ENCODE assay signal across 8 mouse cellular contexts in genomic region chr12:4593930-4594391, GRCm38 (mm10). TPM values are rescaled to one million over a fixed set of nuclear protein-coding genes. Genes with fewer than 3 reads are reported as not detected.
DNase-seq lines count a peak whose midpoint lies in the region; ATAC-seq and TF ChIP-seq lines count a peak whose summit lies in the region.

No protein-coding gene starts in this region.

- intact Hi-C loops in left cerebral cortex, postnatal 36 days (cut with DNase I): no loop called here

- H3K4me3 ChIP-seq in kidney, adult 2 months (ENCODE audit: insufficient read depth, low read depth, low read length): peak overlapping the region; percentile 98
- peak overlapping the region; percentile 88 to 96 for H3K4me3 ChIP-seq in MEL (ENCODE audit: control insufficient read depth in 1 of 2, insufficient read depth in 1 of 2, low read depth in 2 of 2, low read length in 2 of 2)
- peak overlapping the region; percentile 92 for H3K4me3 ChIP-seq in forebrain, postnatal 0 days (ENCODE audit: low read depth, low read length)
- peak overlapping the region; percentile 82 for H3K4me3 ChIP-seq in midbrain, embryonic 10.5 days

- 0 out of 2 replicates have a peak overlapping the region, but pooled peaks have one; percentile 13 for H3K27ac ChIP-seq in kidney, adult 2 months (ENCODE audit: insufficient read depth, low read depth, low read length)
- H3K27ac ChIP-seq in MEL (ENCODE audit: control insufficient read depth, low read depth, low read length): peak overlapping the region; percentile 81
- H3K27ac ChIP-seq in forebrain, postnatal 0 days (ENCODE audit: low read depth, low read length): 0 out of 2 replicates have a peak overlapping the region, but pooled peaks have one; percentile 82
- H3K27ac ChIP-seq in midbrain, embryonic 10.5 days (replicated peaks): no peak overlapping the region

- peak overlapping the region; percentile 76 for H3K4me2 ChIP-seq in forebrain, postnatal 0 days (ENCODE audit: low read depth)

- no peaks in the 10 kb centered on the region for H3K36me3 ChIP-seq in kidney, adult 2 months (ENCODE audit: control insufficient read depth, insufficient read depth, low read length)
- H3K36me3 ChIP-seq in MEL (ENCODE audit: control insufficient read depth in 1 of 2, insufficient read depth in 2 of 2, low read length in 2 of 2): peaks cover 0 to 22% of the 10 kb centered on the region in 2 experiments; a peak in 2 of 4 replicates
- H3K36me3 ChIP-seq in forebrain, postnatal 0 days (ENCODE audit: insufficient read depth): no peaks in the 10 kb centered on the region
- H3K36me3 ChIP-seq in midbrain, embryonic 10.5 days: no peaks in the 10 kb centered on the region

- TF ChIP-seq POLR2A in kidney, adult 2 months (IDR thresholded peaks at IDR 0.05; ENCODE audit: low read depth, low read length): no peak
- no peak for TF ChIP-seq POLR2A in MEL (IDR thresholded peaks at IDR 0.05; ENCODE audit: control insufficient read depth in 1 of 2, insufficient read depth in 1 of 2, low read depth in 1 of 2, low read length in 2 of 2, poor library complexity in 1 of 2)

- peak in 1 of 2 experiments; percentile 38; a peak in 1 of 4 replicates for TF ChIP-seq EP300 in MEL (IDR thresholded peaks at IDR 0.05; ENCODE audit: low read depth in 1 of 2, low read length in 2 of 2)

- ATAC-seq in forebrain, postnatal 0 days: no peak

- TF ChIP-seq CTCF in kidney, adult 2 months (conservative IDR thresholded peaks at IDR 0.05; ENCODE audit: insufficient read depth, insufficient read length, low read depth, low read length): no peak
- TF ChIP-seq CTCF in MEL (IDR thresholded peaks at IDR 0.05 in 2 of 3, conservative IDR thresholded peaks at IDR 0.05 in 1 of 3; ENCODE audit: control insufficient read depth in 1 of 3, insufficient read depth in 1 of 3, low read depth in 2 of 3, low read length in 3 of 3, poor library complexity in 1 of 3, severe bottlenecking in 1 of 3): no peak
- no peak for TF ChIP-seq CTCF in forebrain, postnatal 0 days (IDR thresholded peaks at IDR 0.05; ENCODE audit: low read depth)

- TF ChIP-seq RAD21 in MEL (IDR thresholded peaks at IDR 0.05; ENCODE audit: low read depth, low read length): no peak

- peaks cover 18% of the 10 kb centered on the region for H3K4me1 ChIP-seq in kidney, adult 2 months (ENCODE audit: control insufficient read depth, insufficient read depth, low read length)
- H3K4me1 ChIP-seq in MEL (ENCODE audit: control insufficient read depth in 1 of 2, insufficient read depth in 2 of 2, low read length in 2 of 2): peaks cover 3 to 6% of the 10 kb centered on the region in 2 experiments
- H3K4me1 ChIP-seq in forebrain, postnatal 0 days (ENCODE audit: insufficient read depth): peaks cover 4% of the 10 kb centered on the region
- peaks cover 17% of the 10 kb centered on the region for H3K4me1 ChIP-seq in midbrain, embryonic 10.5 days

- H3K9ac ChIP-seq in MEL (ENCODE audit: control insufficient read depth, low read depth, low read length, poor library complexity, severe bottlenecking): peak overlapping the region; percentile 90
- peak overlapping the region; percentile 80 for H3K9ac ChIP-seq in forebrain, postnatal 0 days

- H3K9me3 ChIP-seq in MEL (replicated peaks; ENCODE audit: insufficient read depth, low read length): no peaks in the 10 kb centered on the region
- H3K9me3 ChIP-seq in forebrain, postnatal 0 days (ENCODE audit: low read length): no peaks in the 10 kb centered on the region
- no peaks in the 10 kb centered on the region for H3K9me3 ChIP-seq in midbrain, embryonic 10.5 days (replicated peaks)

- peaks cover 39% of the 10 kb centered on the region for H3K79me2 ChIP-seq in MEL (ENCODE audit: control insufficient read depth, insufficient read depth, low read length, poor library complexity)

- 20% methylated on average over 9 of the region's 9 CpGs for WGBS in kidney, adult 2 months
- WGBS in forebrain, postnatal 0 days: 55% methylated on average over 9 of the region's 9 CpGs
- 72% methylated on average over 9 of the region's 9 CpGs for WGBS in midbrain, embryonic 10.5 days

- H3K27me3 ChIP-seq in kidney, adult 2 months (replicated peaks; ENCODE audit: control insufficient read depth, insufficient read depth, low read length): no peaks in the 10 kb centered on the region
- no peaks in the 10 kb centered on the region for H3K27me3 ChIP-seq in MEL (ENCODE audit: control insufficient read depth in 1 of 2, insufficient read depth in 2 of 2, low read length in 2 of 2)
- H3K27me3 ChIP-seq in forebrain, postnatal 0 days (ENCODE audit: insufficient read depth, low read length): no peaks in the 10 kb centered on the region
- H3K27me3 ChIP-seq in midbrain, embryonic 10.5 days (ENCODE audit: low read depth, poor library complexity, severe bottlenecking): peaks cover 22% of the 10 kb centered on the region

- DNase-seq in kidney, adult 2 months: no peak
- DNase-seq in kidney, postnatal 36 days: no peak
- peak; percentile 72 for DNase-seq in MEL (ENCODE audit: low read depth, low spot score)
- no peak for DNase-seq in forebrain, postnatal 0 days
- no peak for DNase-seq in midbrain, embryonic 10.5 days (ENCODE audit: low spot score)
- DNase-seq in left cerebral cortex, postnatal 36 days (ENCODE audit: low spot score in 2 of 2): no peak
- no peak for DNase-seq in cerebellum, adult 18-20 months
- no peak for DNase-seq in B cell, adult 2 months

TF ChIP-seq in MEL, 35 proteins besides CTCF, POLR2A, EP300 and RAD21:
- no peak for TF ChIP-seq NELFE (IDR thresholded peaks at IDR 0.05; ENCODE audit: low read depth, low read length)
- TF ChIP-seq CHD2 (IDR thresholded peaks at IDR 0.05; ENCODE audit: low read length): no peak
- 0 out of 2 replicates have a peak, but pooled peaks have one; percentile 32 for TF ChIP-seq MXI1 (IDR thresholded peaks at IDR 0.05; ENCODE audit: low read depth, low read length)
- TF ChIP-seq MYB (IDR thresholded peaks at IDR 0.05; ENCODE audit: low read depth, low read length): no peak
- no peak for TF ChIP-seq POLR2AphosphoS5 (IDR thresholded peaks at IDR 0.05; ENCODE audit: borderline replicate concordance, low read depth, low read length)
- no peak for TF ChIP-seq TAL1 (IDR thresholded peaks at IDR 0.05; ENCODE audit: low read length)
- TF ChIP-seq MEF2A (IDR thresholded peaks at IDR 0.05; ENCODE audit: extremely low read depth, insufficient replicate concordance, low read depth, low read length, poor library complexity, severe bottlenecking): no peak
- TF ChIP-seq ELF1 (IDR thresholded peaks at IDR 0.05; ENCODE audit: low read depth, low read length): no peak
- TF ChIP-seq JUND (IDR thresholded peaks at IDR 0.05; ENCODE audit: low read depth, low read length): no peak
- no peak for TF ChIP-seq GABPA (IDR thresholded peaks at IDR 0.05; ENCODE audit: low read depth, low read length)
- peak; percentile 36; the same call in 1 of the 2 replicates for TF ChIP-seq SIN3A (IDR thresholded peaks at IDR 0.05; ENCODE audit: low read length)
- TF ChIP-seq GATA1 (IDR thresholded peaks at IDR 0.05; ENCODE audit: low read depth, low read length): no peak
- 0 out of 2 replicates have a peak, but pooled peaks have one; percentile 15 for TF ChIP-seq ETS1 (IDR thresholded peaks at IDR 0.05; ENCODE audit: low read depth, low read length)
- TF ChIP-seq CHD1 (IDR thresholded peaks at IDR 0.05; ENCODE audit: low read depth, low read length): 0 out of 2 replicates have a peak, but pooled peaks have one; percentile 77
- no peak for TF ChIP-seq MAFK (IDR thresholded peaks at IDR 0.05; ENCODE audit: borderline replicate concordance, low read depth, low read length)
- no peak for TF ChIP-seq ZNF384 (IDR thresholded peaks at IDR 0.05; ENCODE audit: low read depth, low read length)

RNA-seq across cellular contexts. Expression of gene Gm3625, which starts 1.2 kb away (rescaled TPM):
- polyA plus RNA-seq in kidney, adult 2 months (2012; rRNA removed): not detected in 2 replicates
- not detected in 2 replicates for total RNA-seq in MEL (2012; rRNA removed)
- not detected for polyA plus RNA-seq in MEL (2012; ENCODE audit: insufficient read depth in 1 of 2, insufficient read length in 2 of 2, low read depth in 1 of 2, low replicate concordance in 2 of 2, missing spikeins in 1 of 2)
- not detected in 2 replicates for total RNA-seq in forebrain, postnatal 0 days (2014; rRNA removed)
- not detected in 2 replicates for polyA plus RNA-seq in forebrain, postnatal 0 days (2015; fragmentation: Nextera tagmentation; extraction: Ambion mirVana)
- polyA plus RNA-seq in midbrain, embryonic 10.5 days (2016; fragmentation: Nextera tagmentation; extraction: Ambion mirVana): not detected in 2 replicates
- not detected for total RNA-seq in left cerebral cortex, postnatal 36 days (2021)

RNA-seq across cellular contexts. Expression of gene Itsn2, which starts 1.5 kb away (rescaled TPM):
- polyA plus RNA-seq in kidney, adult 2 months (2012; rRNA removed): 29.5 and 35.4 TPM in 2 replicates
- total RNA-seq in MEL (2012; rRNA removed): 40.1 and 41.9 TPM in 2 replicates
- 100 to 1,000 TPM in 1 of 2 experiments, 10 to 100 TPM in 1; 47.5 to 218 TPM for polyA plus RNA-seq in MEL (2012; ENCODE audit: insufficient read depth in 1 of 2, insufficient read length in 2 of 2, low read depth in 1 of 2, low replicate concordance in 2 of 2, missing spikeins in 1 of 2)
- total RNA-seq in forebrain, postnatal 0 days (2014; rRNA removed): 24.5 and 28.1 TPM in 2 replicates
- 12.3 and 20.9 TPM in 2 replicates for polyA plus RNA-seq in forebrain, postnatal 0 days (2015; fragmentation: Nextera tagmentation; extraction: Ambion mirVana)
- 12.3 and 13.3 TPM in 2 replicates for polyA plus RNA-seq in midbrain, embryonic 10.5 days (2016; fragmentation: Nextera tagmentation; extraction: Ambion mirVana)
- total RNA-seq in left cerebral cortex, postnatal 36 days (2021): 10 to 100 TPM; 62.6 to 73.0 TPM
